Mouse (Mus musculus): ENCODE data around the gene Slc39a2.
"Not testable (repeated sequence)": the region's sequence is repeated elsewhere in the genome, so short reads cannot be mapped to it uniquely, and the experiment has no call there.

Slc39a2 gene

GRCm38 (mm10) chr14:51902806-51903710 lies 10.4 kb downstream of the Slc39a2 start:
- DNase-seq (ENCODE audit: low spot score) = peak; percentile 50

- DNase-seq (ENCODE audit: low spot score) = no peak
Measured at GRCm38 (mm10) chr14:51903782-51904181, 11.1 kb downstream of the Slc39a2 start.

- no peak for DNase-seq (ENCODE audit: low spot score)
Measured at GRCm38 (mm10) chr14:51904706-51905105, 12.0 kb downstream of the Slc39a2 start.

- no peak for DNase-seq (ENCODE audit: low spot score)
Measured at GRCm38 (mm10) chr14:51906102-51906501, 13.4 kb downstream of the Slc39a2 start.

- DNase-seq (ENCODE audit: low spot score) = no peak
Measured at GRCm38 (mm10) chr14:51911301-51911700, 18.6 kb downstream of the Slc39a2 start.

- DNase-seq (ENCODE audit: low spot score) = no peak
Measured at GRCm38 (mm10) chr14:51912391-51913061, 19.8 kb downstream of the Slc39a2 start.

GRCm38 (mm10) chr14:51913062-51913959 lies 20.6 kb downstream of the Slc39a2 start:
- DNase-seq (ENCODE audit: low spot score) = peak; percentile 66

GRCm38 (mm10) chr14:51913960-51914762 lies 21.5 kb downstream of the Slc39a2 start, which contains the start of gene Ndrg2:
Ndrg2 (minus strand) TSS chr14:51914158.
- DNase-seq (ENCODE audit: low spot score) = peak; percentile 83

GRCm38 (mm10) chr14:51915030-51915429 lies 22.3 kb downstream of the Slc39a2 start:
- DNase-seq (ENCODE audit: low spot score) = no peak

GRCm38 (mm10) chr14:51916539-51916938 lies 23.9 kb downstream of the Slc39a2 start:
- DNase-seq (ENCODE audit: low spot score) = no peak

GRCm38 (mm10) chr14:51918125-51918524 lies 25.4 kb downstream of the Slc39a2 start, which contains the start of gene Tppp2:
Tppp2 (plus strand) TSS chr14:51918425.
- no peak for DNase-seq (ENCODE audit: low spot score)

- no peak for DNase-seq (ENCODE audit: low spot score)
Measured at GRCm38 (mm10) chr14:51918966-51919365, 26.3 kb downstream of the Slc39a2 start.

GRCm38 (mm10) chr14:51921759-51922570 lies 29.3 kb downstream of the Slc39a2 start:
- peak; percentile 57 for DNase-seq (ENCODE audit: low spot score)

GRCm38 (mm10) chr14:51922571-51922865 lies 29.8 kb downstream of the Slc39a2 start, which contains the start of gene Rnase13:
Rnase13 (minus strand) TSS chr14:51922773.
- DNase-seq (ENCODE audit: low spot score) = no peak

- DNase-seq (ENCODE audit: low spot score) = no peak
Measured at GRCm38 (mm10) chr14:51922910-51923309, 30.2 kb downstream of the Slc39a2 start.

GRCm38 (mm10) chr14:51923492-51923891 lies 30.8 kb downstream of the Slc39a2 start:
- no peak for DNase-seq (ENCODE audit: low spot score)

- not testable (repeated sequence) for DNase-seq (ENCODE audit: low spot score)
Measured at GRCm38 (mm10) chr14:51926930-51927329, 34.2 kb downstream of the Slc39a2 start.

- DNase-seq (ENCODE audit: low spot score) = peak; percentile 64
Measured at GRCm38 (mm10) chr14:51929309-51929943, 36.7 kb downstream of the Slc39a2 start.

GRCm38 (mm10) chr14:51929968-51930367 lies 37.3 kb downstream of the Slc39a2 start:
- DNase-seq (ENCODE audit: low spot score) = no peak

GRCm38 (mm10) chr14:51930824-51931223 lies 38.1 kb downstream of the Slc39a2 start:
- DNase-seq (ENCODE audit: low spot score) = peak; percentile 38

Data from testis, postnatal 14 days (tissue).